18 mouse cellular contexts compared by ENCODE assay signal in genomic region chr4:32770284-32770810, GRCm38 (mm10). TPM values are rescaled to one million over a fixed set of nuclear protein-coding genes. Genes with fewer than 3 reads are reported as not detected.
DNase-seq lines count a peak whose midpoint lies in the region; ATAC-seq and TF ChIP-seq lines count a peak whose summit lies in the region.
"Had no signal": no experiment of that assay in that cellular context is flagged by ENCODE, and none has a peak within 500 bp of the region (broad histone marks: within the 10 kb centered on the region; RNA-seq: fewer than 3 reads in every experiment).

No protein-coding gene starts in this region.

- H3K9me3 ChIP-seq in forebrain, postnatal 0 days (ENCODE audit: low read length): no peaks in the 10 kb centered on the region
- no peaks in the 10 kb centered on the region for H3K9me3 ChIP-seq in forebrain, embryonic 15.5 days
- H3K9me3 ChIP-seq in liver, postnatal 0 days (ENCODE audit: low read length): no peaks in the 10 kb centered on the region
- no peaks in the 10 kb centered on the region for H3K9me3 ChIP-seq in liver, embryonic 11.5 days (ENCODE audit: control insufficient read depth, low read length)
- H3K9me3 ChIP-seq in MEL (replicated peaks; ENCODE audit: insufficient read depth, low read length): no peaks in the 10 kb centered on the region
- H3K9me3 ChIP-seq: embryonic facial prominence, embryonic 15.5 days; heart, embryonic 13.5 days; hindbrain, embryonic 13.5 days; midbrain, embryonic 12.5 days had no signal

- DNase-seq in forebrain, postnatal 0 days: no peak
- no peak for DNase-seq in liver, postnatal 0 days
- DNase-seq in liver, embryonic 11.5 days (ENCODE audit: low spot score): no peak
- no peak for DNase-seq in MEL (ENCODE audit: low read depth, low spot score)
- peak; percentile 9 for DNase-seq in retina, postnatal 1 day
- no peak for DNase-seq in urinary bladder, adult 2 months (ENCODE audit: low spot score)
- no peak for DNase-seq in gastrocnemius, postnatal 36 days
- DNase-seq: adrenal gland, postnatal 14 days; B cell, adult 2 months; gastrocnemius, postnatal 10 days; kidney, adult 8-10 months; thymus, postnatal 14 days had no signal

- H3K27me3 ChIP-seq in forebrain, postnatal 0 days (ENCODE audit: insufficient read depth, low read length): no peaks in the 10 kb centered on the region
- H3K27me3 ChIP-seq in forebrain, embryonic 15.5 days: no peaks in the 10 kb centered on the region
- H3K27me3 ChIP-seq in liver, postnatal 0 days (ENCODE audit: insufficient read depth, low read length): no peaks in the 10 kb centered on the region
- H3K27me3 ChIP-seq in liver, embryonic 11.5 days (replicated peaks; ENCODE audit: control insufficient read depth, insufficient read depth, low read length): no peaks in the 10 kb centered on the region
- no peaks in the 10 kb centered on the region for H3K27me3 ChIP-seq in MEL (ENCODE audit: control insufficient read depth in 1 of 2, insufficient read depth in 2 of 2, low read length in 2 of 2)
- H3K27me3 ChIP-seq: embryonic facial prominence, embryonic 15.5 days; heart, embryonic 13.5 days; hindbrain, embryonic 13.5 days; midbrain, embryonic 12.5 days had no signal

- no peak for TF ChIP-seq POLR2A in MEL (IDR thresholded peaks at IDR 0.05; ENCODE audit: control insufficient read depth in 1 of 2, insufficient read depth in 1 of 2, low read depth in 1 of 2, low read length in 2 of 2, poor library complexity in 1 of 2)

- peak; percentile 62 for TF ChIP-seq CTCF in forebrain, postnatal 0 days (IDR thresholded peaks at IDR 0.05; ENCODE audit: low read depth)
- TF ChIP-seq CTCF in liver, postnatal 0 days (IDR thresholded peaks at IDR 0.05; ENCODE audit: low read depth): peak; percentile 55
- peak in 2 of 3 experiments; percentile 39 to 43; a peak in 4 of 6 replicates for TF ChIP-seq CTCF in MEL (IDR thresholded peaks at IDR 0.05 in 2 of 3, conservative IDR thresholded peaks at IDR 0.05 in 1 of 3; ENCODE audit: control insufficient read depth in 1 of 3, insufficient read depth in 1 of 3, low read depth in 2 of 3, low read length in 3 of 3, poor library complexity in 1 of 3, severe bottlenecking in 1 of 3)

- ATAC-seq in forebrain, postnatal 0 days: no peak
- no peak for ATAC-seq in forebrain, embryonic 15.5 days (replicated peaks)
- no peak for ATAC-seq in liver, postnatal 0 days
- ATAC-seq in liver, embryonic 11.5 days (replicated peaks; ENCODE audit: low FRiP score): no peak
- ATAC-seq: forebrain, embryonic 14.5 days had no signal

- peaks cover 68% of the 10 kb centered on the region for H3K36me3 ChIP-seq in forebrain, postnatal 0 days (ENCODE audit: insufficient read depth)
- peaks cover 73% of the 10 kb centered on the region for H3K36me3 ChIP-seq in forebrain, embryonic 15.5 days
- H3K36me3 ChIP-seq in liver, postnatal 0 days (replicated peaks; ENCODE audit: insufficient read depth, low read length): peaks cover 32% of the 10 kb centered on the region
- H3K36me3 ChIP-seq in liver, embryonic 11.5 days (ENCODE audit: control insufficient read depth, insufficient read depth, low read length): peaks cover 30% of the 10 kb centered on the region
- H3K36me3 ChIP-seq in MEL (ENCODE audit: control insufficient read depth in 1 of 2, insufficient read depth in 2 of 2, low read length in 2 of 2): peaks cover 0 to 29% of the 10 kb centered on the region in 2 experiments; a peak in 2 of 4 replicates

- no peak overlapping the region for H3K27ac ChIP-seq in forebrain, postnatal 0 days (ENCODE audit: low read depth, low read length)
- H3K27ac ChIP-seq in forebrain, embryonic 15.5 days (replicated peaks): no peak overlapping the region
- no peak overlapping the region for H3K27ac ChIP-seq in liver, postnatal 0 days (ENCODE audit: low read depth)
- H3K27ac ChIP-seq in liver, embryonic 11.5 days (ENCODE audit: low read depth, low read length): no peak overlapping the region
- no peak overlapping the region for H3K27ac ChIP-seq in MEL (ENCODE audit: control insufficient read depth, low read depth, low read length)
- H3K27ac ChIP-seq: embryonic facial prominence, embryonic 15.5 days; heart, embryonic 13.5 days; hindbrain, embryonic 13.5 days; midbrain, embryonic 12.5 days had no signal

- H3K79me2 ChIP-seq in MEL (ENCODE audit: control insufficient read depth, insufficient read depth, low read length, poor library complexity): no peaks in the 10 kb centered on the region

- H3K4me1 ChIP-seq in forebrain, postnatal 0 days (ENCODE audit: insufficient read depth): no peaks in the 10 kb centered on the region
- H3K4me1 ChIP-seq in forebrain, embryonic 15.5 days: no peaks in the 10 kb centered on the region
- no peaks in the 10 kb centered on the region; the same call in 1 of the 2 replicates for H3K4me1 ChIP-seq in liver, postnatal 0 days (ENCODE audit: insufficient read depth)
- no peaks in the 10 kb centered on the region for H3K4me1 ChIP-seq in liver, embryonic 11.5 days (replicated peaks; ENCODE audit: control insufficient read depth, insufficient read depth, low read length)
- H3K4me1 ChIP-seq in MEL (ENCODE audit: control insufficient read depth in 1 of 2, insufficient read depth in 2 of 2, low read length in 2 of 2): no peaks in the 10 kb centered on the region
- H3K4me1 ChIP-seq: embryonic facial prominence, embryonic 15.5 days; heart, embryonic 13.5 days; hindbrain, embryonic 13.5 days; midbrain, embryonic 12.5 days had no signal

- no peak overlapping the region for H3K9ac ChIP-seq in forebrain, postnatal 0 days
- H3K9ac ChIP-seq in forebrain, embryonic 15.5 days (replicated peaks): no peak overlapping the region
- no peak overlapping the region for H3K9ac ChIP-seq in liver, postnatal 0 days (replicated peaks)
- no peak overlapping the region for H3K9ac ChIP-seq in liver, embryonic 11.5 days (ENCODE audit: low read depth, low read length)
- no peak overlapping the region for H3K9ac ChIP-seq in MEL (ENCODE audit: control insufficient read depth, low read depth, low read length, poor library complexity, severe bottlenecking)
- H3K9ac ChIP-seq: embryonic facial prominence, embryonic 15.5 days; heart, embryonic 13.5 days; hindbrain, embryonic 13.5 days; midbrain, embryonic 12.5 days had no signal

- no peak overlapping the region for H3K4me3 ChIP-seq in forebrain, postnatal 0 days (ENCODE audit: low read depth, low read length)
- H3K4me3 ChIP-seq in forebrain, embryonic 15.5 days: no peak overlapping the region
- H3K4me3 ChIP-seq in liver, postnatal 0 days (ENCODE audit: low read depth, low read length): no peak overlapping the region
- H3K4me3 ChIP-seq in liver, embryonic 11.5 days (ENCODE audit: low read depth, low read length): no peak overlapping the region
- H3K4me3 ChIP-seq in MEL (ENCODE audit: control insufficient read depth in 1 of 2, insufficient read depth in 1 of 2, low read depth in 2 of 2, low read length in 2 of 2): no peak overlapping the region
- H3K4me3 ChIP-seq: embryonic facial prominence, embryonic 15.5 days; heart, embryonic 13.5 days; hindbrain, embryonic 13.5 days; midbrain, embryonic 12.5 days had no signal

- H3K4me2 ChIP-seq in forebrain, postnatal 0 days (ENCODE audit: low read depth): no peak overlapping the region
- no peak overlapping the region for H3K4me2 ChIP-seq in forebrain, embryonic 15.5 days (replicated peaks)
- H3K4me2 ChIP-seq in liver, postnatal 0 days (ENCODE audit: low read depth, low read length): no peak overlapping the region
- no peak overlapping the region for H3K4me2 ChIP-seq in liver, embryonic 11.5 days
- H3K4me2 ChIP-seq: embryonic facial prominence, embryonic 15.5 days; heart, embryonic 13.5 days; hindbrain, embryonic 13.5 days; midbrain, embryonic 12.5 days had no signal

- intact Hi-C loops in gastrocnemius, postnatal 36 days (cut with DNase I): loop anchor here (5.0 kb wide), 1 partner anchor 182 kb away; the partner anchor contains the start of gene Ankrd6

- no peak for TF ChIP-seq EP300 in liver, postnatal 0 days (IDR thresholded peaks at IDR 0.05; ENCODE audit: low read depth)
- no peak for TF ChIP-seq EP300 in MEL (IDR thresholded peaks at IDR 0.05; ENCODE audit: low read depth in 1 of 2, low read length in 2 of 2)

- WGBS in forebrain, postnatal 0 days: 95% methylated on average over 7 of the region's 7 CpGs
- 95% methylated on average over 7 of the region's 7 CpGs for WGBS in forebrain, embryonic 15.5 days
- 86% methylated on average over 7 of the region's 7 CpGs for WGBS in liver, postnatal 0 days (ENCODE audit: insufficient replicate concordance)
- WGBS in liver, embryonic 11.5 days: 91% methylated on average over 7 of the region's 7 CpGs

- peak; percentile 41 for TF ChIP-seq RAD21 in MEL (IDR thresholded peaks at IDR 0.05; ENCODE audit: low read depth, low read length)

TF ChIP-seq in MEL, 35 proteins besides CTCF, POLR2A, EP300 and RAD21:
- TF ChIP-seq SMC3 (IDR thresholded peaks at IDR 0.05; ENCODE audit: low read depth, low read length): peak; percentile 22; the same call in 1 of the 2 replicates
- TF ChIP-seq ZKSCAN1 (IDR thresholded peaks at IDR 0.05; ENCODE audit: low read depth, low read length): no peak

RNA-seq across cellular contexts. Expression of gene Lyrm2, which starts 29.7 kb away (rescaled TPM):
- total RNA-seq in forebrain, postnatal 0 days (2014; rRNA removed): 103 and 105 TPM in 2 replicates
- 108 and 122 TPM in 2 replicates for polyA plus RNA-seq in forebrain, postnatal 0 days (2015; fragmentation: Nextera tagmentation; extraction: Ambion mirVana)
- 136 and 137 TPM in 2 replicates for polyA plus RNA-seq in forebrain, embryonic 15.5 days (2015; fragmentation: Nextera tagmentation; extraction: Ambion mirVana)
- polyA plus RNA-seq in liver, postnatal 0 days (2015; fragmentation: Nextera tagmentation; extraction: Ambion mirVana): 46.3 and 48.6 TPM in 2 replicates
- polyA plus RNA-seq in liver, embryonic 11.5 days (2014; fragmentation: Nextera tagmentation; extraction: Ambion mirVana): 56.7 and 68.0 TPM in 2 replicates
- 30.8 and 37.7 TPM in 2 replicates for total RNA-seq in MEL (2012; rRNA removed)
- polyA plus RNA-seq in MEL (2012; ENCODE audit: insufficient read depth in 1 of 2, insufficient read length in 2 of 2, low read depth in 1 of 2, low replicate concordance in 2 of 2, missing spikeins in 1 of 2): 10 to 100 TPM in 1 of 2 experiments, not detected in 1; 18.0 TPM
- polyA plus RNA-seq in urinary bladder, adult 2 months (2012; rRNA removed): 59.9 and 79.3 TPM in 2 replicates
- total RNA-seq in gastrocnemius, postnatal 36 days (2021): 10 to 100 TPM; 19.8 to 23.1 TPM
